Mouse (Mus musculus) c-Kit-positive CD71-positive TER-119-positive erythroid progenitor cells, embryonic 14.5 days (primary cell): ENCODE measurements around the gene S100pbp.

Experiments
- DNase-seq: peaks from one replicate; pipeline ENCODE4 v3.0.0-alpha.2; 2013; ENCODE audit warnings: low spot score

Gene S100pbp

GRCm38 (mm10) chr4:129189542-129190519 is at the start of gene S100pbp, which contains the start of gene Yars:
S100pbp (minus strand) TSS chr4:129189727.
Yars (plus strand) TSS chr4:129189760.
- DNase-seq, result peak; percentile 99

GRCm38 (mm10) chr4:129239075-129239474 is 49.5 kb upstream of the S100pbp start:
- peak; percentile 64 for DNase-seq

DNA sequence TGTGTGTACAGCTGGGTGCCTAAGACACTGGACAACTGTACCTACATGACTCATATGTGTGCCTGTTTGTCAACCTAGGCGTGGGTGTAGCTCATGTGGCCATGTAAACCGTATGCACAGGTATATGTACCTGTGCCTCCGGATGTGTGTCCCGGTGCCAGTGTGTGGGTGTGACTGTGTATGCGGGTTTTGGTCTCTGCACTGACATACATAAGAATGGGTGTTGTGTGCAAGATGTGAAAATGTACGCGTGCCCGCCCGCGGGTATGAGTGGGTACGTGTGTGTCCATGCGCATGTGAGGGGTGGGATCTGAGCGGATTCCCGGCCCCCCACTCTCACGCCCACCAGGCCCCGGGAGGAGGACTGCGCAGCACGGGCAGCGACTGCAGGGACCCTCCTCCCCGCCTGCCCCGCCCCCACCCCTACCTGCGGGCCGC is 49.1 kb upstream of the S100pbp start:
- DNase-seq, result no peak

- DNase-seq, result no peak
Measured at GRCm38 (mm10) chr4:129237843-129238441, 48.4 kb upstream of the S100pbp start.

GRCm38 (mm10) chr4:129236236-129236813 is 46.8 kb upstream of the S100pbp start:
- no peak for DNase-seq

DNA sequence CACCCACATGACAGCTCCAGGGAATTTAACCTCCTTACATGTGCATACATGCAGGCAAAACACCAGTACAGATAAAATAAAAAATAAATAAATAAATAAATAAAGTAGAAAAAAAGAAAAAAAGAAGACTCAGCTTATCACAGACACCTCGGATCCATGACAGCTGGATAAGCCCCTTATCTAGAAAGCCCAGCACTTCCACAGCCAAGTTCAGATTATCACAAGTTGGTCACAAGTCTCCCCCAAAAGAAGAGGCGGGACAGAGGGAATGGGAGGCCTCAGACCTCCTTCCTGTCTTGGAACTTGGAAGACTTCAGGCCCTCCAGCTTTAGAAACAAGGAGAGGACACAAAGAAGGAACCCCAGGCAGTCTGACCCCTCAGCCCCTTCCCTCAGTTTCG is 45.6 kb upstream of the S100pbp start:
- peak; percentile 87 for DNase-seq

GRCm38 (mm10) chr4:129234488-129234887 is 45.0 kb upstream of the S100pbp start:
- DNase-seq, result peak; percentile 68

DNA sequence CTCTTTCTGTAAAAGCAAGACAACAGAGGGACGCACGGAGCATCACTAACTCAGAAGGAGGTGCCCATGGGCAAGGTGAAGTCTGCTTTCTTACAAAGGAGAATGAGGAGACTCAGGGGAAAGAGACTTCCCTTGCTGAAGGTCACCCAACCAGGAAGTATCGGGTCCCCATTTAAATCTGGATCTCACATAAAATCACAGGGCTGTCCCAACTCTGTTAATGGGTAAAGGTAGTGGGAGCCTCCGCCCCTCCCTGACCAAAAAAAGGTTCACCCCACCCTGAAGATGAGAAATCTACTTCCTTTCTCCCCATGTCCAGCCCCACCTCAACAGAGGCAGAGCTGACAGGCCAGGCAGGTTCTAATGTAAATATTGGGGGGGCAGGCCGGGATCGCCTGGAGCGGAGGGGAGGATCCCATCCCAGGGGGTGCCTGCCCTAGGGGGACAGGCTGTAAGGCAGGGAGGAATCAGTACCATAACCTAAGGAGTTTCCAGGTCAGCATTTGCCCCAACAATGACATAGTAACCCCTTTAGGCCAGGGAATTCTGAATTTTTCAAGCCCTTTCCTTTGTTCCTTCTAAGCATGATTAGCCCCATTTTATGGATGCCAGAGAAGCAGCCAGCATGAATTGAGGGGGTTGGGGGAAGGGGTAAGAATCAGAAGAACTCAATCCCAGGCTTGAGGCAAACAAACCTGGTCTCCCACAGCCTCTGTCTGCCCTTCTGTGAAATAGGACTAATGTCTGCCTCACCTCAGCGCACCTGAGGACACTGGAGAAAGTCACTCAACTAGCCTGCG is 43.2 kb upstream of the S100pbp start:
- no peak for DNase-seq

GRCm38 (mm10) chr4:129231594-129232450 is 42.3 kb upstream of the S100pbp start:
- DNase-seq, result no peak

GRCm38 (mm10) chr4:129230926-129231325 is 41.4 kb upstream of the S100pbp start:
- DNase-seq, result no peak

GRCm38 (mm10) chr4:129227985-129228381 is 38.5 kb upstream of the S100pbp start:
- no peak for DNase-seq

DNA sequence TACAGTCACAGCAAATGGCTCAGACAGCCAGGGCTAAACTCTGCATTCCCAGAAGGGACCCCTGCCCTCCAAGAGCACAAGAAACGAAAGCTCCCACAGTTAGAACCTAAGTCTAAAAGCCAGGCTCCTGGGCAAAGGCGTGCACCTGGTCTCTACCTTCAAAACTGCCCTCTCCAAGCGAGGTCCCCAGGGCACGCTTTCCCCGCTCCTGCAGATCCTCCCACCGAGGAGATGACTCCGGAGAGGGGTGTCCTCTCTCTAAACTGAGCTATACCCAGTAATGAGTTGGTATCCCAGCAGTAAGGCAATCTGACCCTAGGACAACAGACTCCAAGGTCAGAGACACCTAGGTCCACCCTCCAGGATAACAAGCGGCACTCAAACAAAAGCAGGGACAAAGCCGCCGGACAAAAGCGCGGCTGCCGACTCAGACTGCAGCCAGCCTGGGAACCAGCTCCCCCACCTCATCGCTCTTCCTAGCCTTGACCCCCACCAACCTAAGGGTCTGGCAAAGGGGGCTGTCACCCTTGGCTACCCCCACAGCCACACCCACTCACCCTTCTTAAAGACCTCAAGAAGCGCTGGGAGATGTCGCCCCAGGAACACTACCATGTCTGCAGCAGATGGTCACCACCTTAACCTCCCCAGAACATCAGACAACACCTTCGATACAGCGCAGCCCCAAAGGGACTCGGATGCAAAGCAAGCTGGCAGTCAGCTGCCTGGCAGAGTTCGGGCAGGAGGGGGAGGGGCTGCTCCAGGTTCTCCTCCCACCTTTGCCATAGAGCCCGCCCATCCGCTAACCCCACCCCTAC is 37.9 kb upstream of the S100pbp start:
- no peak for DNase-seq

- no peak for DNase-seq
Measured at GRCm38 (mm10) chr4:129226441-129226963, 37.0 kb upstream of the S100pbp start.

GRCm38 (mm10) chr4:129225315-129225714 is 35.8 kb upstream of the S100pbp start:
- DNase-seq, result no peak

GRCm38 (mm10) chr4:129223421-129224281 is 34.1 kb upstream of the S100pbp start:
- no peak for DNase-seq

GRCm38 (mm10) chr4:129222019-129222925 is 32.7 kb upstream of the S100pbp start:
- no peak for DNase-seq

- DNase-seq, result no peak
Measured at GRCm38 (mm10) chr4:129221097-129222010, 31.8 kb upstream of the S100pbp start.
